Mouse (Mus musculus) liver, embryonic 14.5 days (tissue): ENCODE results near the gene Pou2f2. TPM values are rescaled to one million over a fixed set of nuclear protein-coding genes. Genes with fewer than 3 reads are reported as not detected.

Experiments
- ATAC-seq: fragments of 200-750 bp; cut with Nextera tagmentation; 2 replicates; pipeline ENCODE4 v1.8.0; 2017; ENCODE audit warnings: moderate number of reproducible peaks, mild to moderate bottlenecking, moderate library complexity; ENCODE audit not compliant: insufficient read depth
- DNase-seq, 3 experiments: peaks; one replicate each; pipeline ENCODE4 v3.0.0-alpha.2; 2012 to 2013; ENCODE audit warnings: low read depth in 3 of 3, low spot score in 3 of 3
- H3K27ac ChIP-seq: fragments of 300-500 bp; sonication (generic); 2 replicates; pipeline ENCODE4 v1.5.1; 2014; ENCODE audit warnings: moderate library complexity, mild to moderate bottlenecking, control low read depth, inconsistent platforms
- H3K27me3 ChIP-seq: fragments of 300-500 bp; sonication (generic); 2 replicates; pipeline ENCODE4 v1.6.1; 2014; ENCODE audit warnings: mild to moderate bottlenecking, low read length, moderate library complexity; ENCODE audit not compliant: control insufficient read depth, insufficient read depth
- H3K36me3 ChIP-seq: fragments of 300-500 bp; sonication (generic); replicated peaks from 2 replicates; pipeline ENCODE4 v1.6.1; 2014; ENCODE audit warnings: low read depth; ENCODE audit not compliant: control insufficient read depth, insufficient read depth
- H3K4me1 ChIP-seq, 2 experiments: fragments of 200-500 bp in 1 of 2; fragments of 300-500 bp in 1 of 2; sonication (generic) in 1 of 2; replicated peaks; 2 replicates each; pipeline ENCODE4 v1.6.1; 2012 to 2014; ENCODE audit warnings: antibody characterized with exemption in 1 of 2, inconsistent platforms in 1 of 2, low read length in 1 of 2; ENCODE audit not compliant: control insufficient read depth in 2 of 2, insufficient read depth in 2 of 2
- H3K4me2 ChIP-seq: fragments of 300-500 bp; sonication (generic); 2 replicates; pipeline ENCODE4 v1.6.1; 2014; ENCODE audit warnings: low read depth, mild to moderate bottlenecking, control low read depth, moderate library complexity
- H3K4me3 ChIP-seq, 2 experiments: fragments of 200-500 bp in 1 of 2; fragments of 300-500 bp in 1 of 2; sonication (generic) in 1 of 2; 2 replicates each; pipeline ENCODE4 v1.5.1; 2012 to 2014; ENCODE audit warnings: low read depth in 2 of 2, low read length in 2 of 2, mild to moderate bottlenecking in 2 of 2, control low read depth in 1 of 2, inconsistent platforms in 1 of 2, moderate library complexity in 1 of 2; ENCODE audit not compliant: insufficient read depth in 1 of 2
- H3K9ac ChIP-seq: fragments of 300-500 bp; sonication (generic); replicated peaks from 2 replicates; pipeline ENCODE4 v1.6.1; 2014; ENCODE audit warnings: mild to moderate bottlenecking, control low read depth, moderate library complexity
- H3K9me3 ChIP-seq: fragments of 300-500 bp; sonication (generic); 2 replicates; pipeline ENCODE4 v1.6.1; 2016; ENCODE audit warnings: low read length, mixed read lengths; ENCODE audit not compliant: control insufficient read depth
- CTCF ChIP-seq: IDR thresholded peaks from 2 replicates; pipeline ENCODE4 v1.5.1; 2016; ENCODE audit warnings: antibody characterized with exemption, low read depth, control low read depth
- EP300 ChIP-seq: IDR thresholded peaks from 2 replicates; pipeline ENCODE4 v1.6.1; 2016; ENCODE audit warnings: antibody characterized with exemption, low read depth
- WGBS: fragments of 180-500 bp; shearing (Covaris S2); extraction: QIAGEN DNeasy Blood & Tissue Kit; methylation state at CpG from one replicate; pipeline ENCODE4 v1.1.7; 2014; ENCODE audit not compliant: insufficient replicate concordance; 5-methylcytosine and 5-hydroxymethylcytosine counted together
- polyA plus RNA-seq, 2 experiments: library from polyadenylated mRNA; depleted of rRNA in 1 of 2; stranded (reverse) in 1 of 2; unstranded in 1 of 2; fragments of >200 nt; fragmentation: Nextera tagmentation in 1 of 2; extraction: Ambion mirVana in 1 of 2; gene quantifications; 2 replicates each; pipeline versions ENCODE4 v1.2.1 to v1.2.3; 2012 to 2014

Pou2f2 gene
- polyA plus RNA-seq, 2 experiments: 0.73 to 0.94 TPM

GRCm38 (mm10) chr7:25067909-25068656 lies 111.4 kb downstream of the Pou2f2 start:
- H3K27me3 ChIP-seq: no peaks in the 10 kb centered on the region
- H3K36me3 ChIP-seq: no peaks in the 10 kb centered on the region
- H3K9me3 ChIP-seq: no peaks in the 10 kb centered on the region
- no peak for DNase-seq
- no peak overlapping the region for H3K27ac ChIP-seq
- no peak overlapping the region for H3K4me2 ChIP-seq
- H3K4me1 ChIP-seq: 0 out of 4 replicates have a peak, but pooled peaks cover 0 to 3% of the 10 kb centered on the region in 2 experiments
- no peak for TF ChIP-seq CTCF
- no peak for TF ChIP-seq EP300
- no peak overlapping the region for H3K4me3 ChIP-seq
- ATAC-seq: no peak
- no peak overlapping the region for H3K9ac ChIP-seq
- WGBS: 73% methylated on average over 22 of the region's 22 CpGs

DNA sequence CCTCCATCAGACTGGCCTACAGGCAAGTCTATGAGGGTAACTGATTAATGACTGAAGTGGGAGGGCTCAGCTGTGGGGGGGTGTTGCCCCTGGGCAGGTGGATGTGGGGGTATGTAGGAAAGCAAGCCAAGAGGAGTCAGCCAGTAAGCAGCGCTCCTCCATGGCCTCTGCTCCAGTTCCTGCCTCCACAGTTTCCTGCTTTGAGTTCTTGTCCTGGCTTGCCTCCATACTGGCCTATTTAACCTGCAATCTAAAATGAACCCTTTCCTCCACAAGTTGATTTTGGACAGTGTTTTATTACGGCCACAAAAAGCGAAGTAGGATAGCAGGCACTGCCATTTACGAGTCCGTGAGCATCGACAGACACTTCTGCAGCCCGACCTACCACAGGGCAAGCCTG lies 112.2 kb downstream of the Pou2f2 start:
- WGBS: 77% methylated on average over 7 of the region's 7 CpGs
- Histone ChIP-seq H3K36me3 (no peaks in the 10 kb centered on the region), H3K27ac (no peak overlapping the region), H3K9ac (no peak overlapping the region), H3K4me2 (no peak overlapping the region), H3K4me1 (0 out of 4 replicates have a peak, but pooled peaks cover 0 to 3% of the 10 kb centered on the region in 2 experiments), H3K4me3 (no peak overlapping the region), H3K9me3 (no peaks in the 10 kb centered on the region), H3K27me3 (no peaks in the 10 kb centered on the region)
- ATAC-seq (no peak), DNase-seq (no peak)
- TF ChIP-seq CTCF: no peak
- TF ChIP-seq EP300: no peak

GRCm38 (mm10) chr7:25063900-25064299 lies 115.6 kb downstream of the Pou2f2 start:
- no peak for ATAC-seq

GRCm38 (mm10) chr7:25063346-25063745 lies 116.2 kb downstream of the Pou2f2 start:
- 49% methylated on average over 6 of the region's 6 CpGs for WGBS
- Histone ChIP-seq H3K27me3 (no peaks in the 10 kb centered on the region), H3K27ac (no peak overlapping the region), H3K4me3 (no peak overlapping the region), H3K9me3 (no peaks in the 10 kb centered on the region), H3K4me1 (no peaks in the 10 kb centered on the region), H3K9ac (no peak overlapping the region), H3K36me3 (no peaks in the 10 kb centered on the region), H3K4me2 (no peak overlapping the region)
- TF ChIP-seq EP300 (no peak), CTCF (no peak)
- no peak for DNase-seq
- ATAC-seq: no peak

More at GRCm38 (mm10) chr7:25063900-25064299, 115.6 kb downstream of the Pou2f2 start:
- WGBS: 41% methylated on average over 8 of the region's 8 CpGs
- no peak overlapping the region for H3K4me3 ChIP-seq
- H3K36me3 ChIP-seq: no peaks in the 10 kb centered on the region
- no peak overlapping the region for H3K4me2 ChIP-seq
- no peaks in the 10 kb centered on the region for H3K4me1 ChIP-seq
- no peak overlapping the region for H3K27ac ChIP-seq
- TF ChIP-seq CTCF (no peak), EP300 (no peak)
- no peak for DNase-seq
- H3K9ac ChIP-seq: no peak overlapping the region
- H3K9me3 ChIP-seq: no peaks in the 10 kb centered on the region
- no peaks in the 10 kb centered on the region for H3K27me3 ChIP-seq

DNA sequence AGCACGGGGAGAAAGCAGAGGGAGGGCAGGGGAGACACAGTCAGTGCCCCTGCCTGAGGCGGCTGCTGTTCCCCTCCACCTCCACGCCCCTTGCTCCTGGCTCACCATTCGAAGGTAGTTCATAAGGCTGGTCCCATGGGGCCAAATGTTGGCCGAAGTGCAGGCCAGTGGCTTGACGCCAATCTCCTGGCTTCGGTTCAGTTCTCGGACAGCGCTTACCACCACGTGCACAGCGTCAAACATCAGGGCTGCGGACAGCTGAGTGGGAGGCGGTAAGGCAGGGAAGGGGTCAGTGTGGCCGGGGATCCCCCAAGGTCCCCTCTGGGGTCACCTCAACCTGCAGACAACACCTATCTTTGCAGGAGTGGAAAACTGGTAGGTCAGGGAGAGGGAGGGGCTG lies 120.7 kb downstream of the Pou2f2 start:
- H3K9me3 ChIP-seq: no peaks in the 10 kb centered on the region
- TF ChIP-seq EP300 (no peak), CTCF (no peak)
- H3K4me2 ChIP-seq: no peak overlapping the region
- H3K36me3 ChIP-seq: no peaks in the 10 kb centered on the region
- DNase-seq: no peak
- WGBS: 76% methylated on average over 14 of the region's 14 CpGs
- no peaks in the 10 kb centered on the region for H3K27me3 ChIP-seq
- no peak overlapping the region for H3K9ac ChIP-seq
- H3K4me1 ChIP-seq: no peaks in the 10 kb centered on the region
- H3K4me3 ChIP-seq: no peak overlapping the region
- no peak for ATAC-seq
- H3K27ac ChIP-seq: no peak overlapping the region
